Mouse (Mus musculus): ENCODE measurements around the gene Hipk4. TPM values are rescaled to one million over a fixed set of nuclear protein-coding genes. Genes with fewer than 3 reads are reported as not detected.

Hipk4 gene
- total RNA-seq, 4 experiments from 2014 or later, result 0.25 TPM; not detected in 3

- DNase-seq (ENCODE audit: low spot score in 2 of 2), result no peak
Observed at GRCm38 (mm10) chr7:27540521-27540920, 17.5 kb downstream of the Hipk4 start.

GRCm38 (mm10) chr7:27540935-27541334, 17.9 kb downstream of the Hipk4 start:
- DNase-seq (ENCODE audit: low spot score in 2 of 2), result no peak

GRCm38 (mm10) chr7:27541431-27541830, 18.4 kb downstream of the Hipk4 start:
- peak; percentile 86 to 92 for DNase-seq (ENCODE audit: low spot score in 2 of 2)

DNA sequence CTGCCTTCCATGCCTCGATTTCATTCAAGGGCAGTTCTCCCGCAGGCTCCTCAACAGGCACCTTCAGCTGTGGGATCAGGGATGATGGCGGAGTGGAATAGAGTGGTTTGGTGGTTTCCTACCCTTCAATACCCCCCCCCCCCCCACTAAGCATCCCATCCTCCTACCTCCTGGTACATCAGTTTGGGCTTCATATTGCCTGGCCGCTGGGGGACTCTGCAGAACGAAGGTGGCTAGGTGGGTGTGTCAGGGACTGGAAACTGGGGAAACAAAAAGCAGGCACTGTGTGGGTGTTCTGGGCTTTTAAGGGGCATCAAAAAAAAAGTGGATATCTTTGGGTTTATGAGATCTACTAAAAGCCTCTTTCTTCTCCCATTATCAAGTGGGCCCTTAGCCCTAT, 18.9 kb downstream of the Hipk4 start:
- no peak for DNase-seq (ENCODE audit: low spot score in 2 of 2)

DNA sequence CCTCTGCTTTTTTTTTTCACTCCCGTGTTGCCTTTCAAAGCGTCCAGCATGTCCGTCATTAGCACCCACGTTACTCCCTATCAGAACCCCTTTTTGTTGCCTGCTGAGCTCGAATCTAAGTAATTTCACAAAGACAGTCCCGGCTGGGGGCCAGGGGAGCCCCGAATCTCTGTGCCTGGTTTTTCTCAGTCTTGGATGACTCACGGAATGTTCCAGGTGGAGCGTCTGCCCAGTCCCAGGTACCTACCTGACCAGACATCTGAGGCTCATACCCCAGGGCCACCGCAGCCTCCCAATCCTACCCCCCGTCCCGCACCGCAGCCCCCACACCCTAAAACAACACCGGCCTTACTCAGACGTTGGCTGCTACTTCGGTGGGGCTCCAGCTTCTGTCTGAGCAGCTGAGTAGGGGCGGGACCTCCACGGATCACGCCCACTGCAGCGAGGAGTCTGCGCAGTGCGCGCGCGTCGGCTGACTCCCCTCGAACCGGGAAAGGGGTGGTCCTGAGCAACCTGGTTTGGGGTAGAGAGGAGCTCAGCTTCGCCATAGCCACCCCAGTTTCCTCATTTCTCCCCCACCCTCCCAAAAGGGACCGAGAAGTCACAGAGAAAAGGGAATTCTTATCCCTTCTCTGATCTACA, 19.4 kb downstream of the Hipk4 start:
- DNase-seq (ENCODE audit: low spot score in 2 of 2), result peak; percentile 86 to 89

DNA sequence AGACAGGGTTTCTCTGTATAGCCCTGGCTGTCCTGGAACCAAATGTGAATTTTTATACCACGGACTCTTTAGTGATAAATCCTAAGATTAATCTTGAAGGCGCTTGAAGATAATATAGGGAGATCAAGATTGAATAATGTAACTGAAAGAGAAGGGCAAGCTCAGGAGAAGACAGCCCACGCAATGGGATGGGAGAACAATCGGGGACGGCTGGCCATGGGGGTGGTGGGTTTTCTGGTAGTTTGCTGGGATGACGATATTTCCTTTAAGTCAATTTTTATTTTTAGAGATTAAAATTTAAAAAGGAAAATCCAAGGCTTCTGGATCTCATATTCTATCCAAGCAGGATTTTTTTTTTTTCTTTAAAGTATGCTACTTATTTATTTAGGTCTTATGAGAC, 20.0 kb downstream of the Hipk4 start:
- DNase-seq (ENCODE audit: low spot score in 2 of 2), result no peak

GRCm38 (mm10) chr7:27543851-27544250, 20.8 kb downstream of the Hipk4 start:
- DNase-seq (ENCODE audit: low spot score in 2 of 2), result no peak

GRCm38 (mm10) chr7:27544675-27545370, 21.8 kb downstream of the Hipk4 start:
- DNase-seq (ENCODE audit: low spot score in 2 of 2), result no peak

GRCm38 (mm10) chr7:27549597-27549996, 26.5 kb downstream of the Hipk4 start:
- DNase-seq (ENCODE audit: low spot score in 2 of 2), result no peak

DNA sequence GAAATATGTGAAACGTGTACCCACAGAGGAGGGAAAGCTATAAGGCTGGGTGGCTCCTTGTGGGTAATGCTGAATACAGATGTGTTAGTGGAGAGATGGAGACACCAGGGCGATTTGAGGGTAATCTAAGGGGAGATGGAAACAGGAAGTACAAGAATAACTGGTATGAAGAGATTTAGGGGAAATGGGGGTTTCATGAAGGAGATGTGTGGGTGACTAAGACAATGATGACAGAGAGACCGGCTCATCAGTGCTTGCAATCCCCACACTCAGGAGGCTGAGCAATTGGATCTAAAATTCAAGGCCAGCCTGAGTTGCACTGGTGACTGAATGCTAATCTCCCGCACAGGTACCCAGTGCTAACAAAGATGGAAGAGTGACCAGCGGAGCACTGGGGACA, 29.0 kb downstream of the Hipk4 start:
- no peak for DNase-seq (ENCODE audit: low spot score in 2 of 2)

- peak; percentile 97 to 98 for DNase-seq (ENCODE audit: low spot score in 2 of 2)
Observed at GRCm38 (mm10) chr7:27552931-27553513, 30.0 kb downstream of the Hipk4 start, which contains the start of the genes Pld3 and 2310022A10Rik. Pld3 (minus strand) TSS chr7:27553218. 2310022A10Rik (plus strand) TSS chr7:27553233.

- DNase-seq (ENCODE audit: low spot score in 2 of 2), result no peak
Observed at GRCm38 (mm10) chr7:27560291-27560887, 37.3 kb downstream of the Hipk4 start.

GRCm38 (mm10) chr7:27560978-27561377, 37.9 kb downstream of the Hipk4 start:
- DNase-seq (ENCODE audit: low spot score in 2 of 2), result no peak

- no peak for DNase-seq (ENCODE audit: low spot score in 2 of 2)
Observed at GRCm38 (mm10) chr7:27569580-27570224, 46.6 kb downstream of the Hipk4 start.

GRCm38 (mm10) chr7:27572133-27572532, 49.1 kb downstream of the Hipk4 start:
- DNase-seq (ENCODE audit: low spot score in 2 of 2), result no peak

DNA sequence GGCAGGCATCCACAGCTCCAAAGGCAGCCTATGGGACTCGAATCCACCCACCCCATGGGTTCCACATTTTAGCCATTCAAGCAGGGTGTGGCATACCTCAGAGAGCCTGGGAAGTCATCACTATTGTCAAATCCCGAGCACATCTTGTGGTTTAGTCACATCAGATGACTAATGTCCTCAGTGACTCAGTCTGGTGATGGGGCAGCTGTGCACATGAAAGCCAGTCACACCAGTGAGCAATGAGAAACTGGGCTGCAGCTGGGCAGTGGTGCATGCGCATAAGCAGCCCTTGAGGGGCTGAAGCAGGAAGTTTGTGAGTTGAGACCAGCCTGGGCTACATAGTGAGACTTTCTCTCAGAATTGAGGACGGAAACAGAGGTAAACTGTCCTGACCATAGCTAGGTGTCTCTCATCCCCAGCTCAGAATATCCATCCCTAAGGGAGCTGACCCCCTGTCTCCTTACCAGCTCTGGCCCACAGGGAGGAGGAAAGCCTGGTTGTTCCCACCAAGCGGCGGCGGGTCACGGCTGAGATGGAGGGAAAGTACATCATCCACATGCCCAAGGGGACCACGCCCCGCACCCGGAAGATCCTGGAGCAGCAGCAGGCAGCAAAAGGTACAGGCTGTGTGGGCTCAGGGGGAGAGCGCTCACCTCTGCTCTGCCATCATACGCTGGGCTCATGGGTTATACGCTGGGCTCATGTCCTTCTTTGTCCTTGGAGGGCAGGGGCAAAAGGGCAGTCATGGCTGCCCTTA, 51.2 kb downstream of the Hipk4 start:
- no peak for DNase-seq (ENCODE audit: low spot score in 2 of 2)

GRCm38 (mm10) chr7:27576914-27577313, 53.8 kb downstream of the Hipk4 start:
- DNase-seq (ENCODE audit: low spot score in 2 of 2), result peak in 1 of 2 experiments; percentile 42

DNA sequence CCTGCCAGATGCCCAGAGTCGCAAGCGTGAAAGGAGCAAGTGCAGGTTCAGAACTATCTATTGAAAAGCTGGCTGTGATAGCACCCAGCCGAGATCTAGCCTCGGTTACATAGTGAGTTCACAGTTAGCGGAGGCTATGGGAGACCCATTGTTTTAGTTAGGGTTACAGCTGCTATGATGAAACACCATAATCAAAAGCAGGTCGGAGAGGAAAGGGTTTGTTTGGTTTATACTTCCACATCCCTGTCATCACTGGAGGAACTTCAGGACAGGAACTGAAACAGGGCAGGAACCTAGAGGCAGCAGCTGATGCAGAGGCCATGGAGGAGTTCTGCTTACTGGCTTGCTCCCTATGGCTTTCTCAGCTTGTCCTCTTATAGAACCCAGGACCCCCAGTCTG, 54.5 kb downstream of the Hipk4 start:
- no peak for DNase-seq (ENCODE audit: low spot score in 2 of 2)

DNA sequence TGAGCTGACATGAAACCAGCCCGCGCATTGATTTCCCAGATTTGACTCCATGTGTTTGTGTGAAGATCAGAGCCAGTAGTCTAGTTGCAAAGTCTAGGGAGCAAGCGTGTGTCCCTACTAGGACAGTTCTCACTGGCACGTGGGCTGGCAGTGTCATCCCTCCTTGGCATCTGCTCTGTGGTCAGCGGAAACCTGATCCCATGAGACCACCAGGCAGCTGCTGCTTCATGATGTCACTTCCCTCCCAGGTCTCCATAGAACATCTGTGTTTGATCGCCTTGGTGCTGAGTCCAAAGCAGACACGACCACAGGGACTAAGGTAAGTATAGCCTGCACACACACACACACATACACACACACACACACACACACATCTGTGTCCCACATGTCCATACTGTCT, 55.4 kb downstream of the Hipk4 start:
- DNase-seq (ENCODE audit: low spot score in 2 of 2), result no peak

- no peak for DNase-seq (ENCODE audit: low spot score in 2 of 2)
Observed at GRCm38 (mm10) chr7:27580380-27581174, 57.5 kb downstream of the Hipk4 start.
